In genomic region chr15:97784092-97784559, GRCm38 (mm10) we compare ENCODE assay signal across 8 mouse cellular contexts. TPM values are rescaled to one million over a fixed set of nuclear protein-coding genes. Genes with fewer than 3 reads are reported as not detected.
DNase-seq lines count a peak whose midpoint lies in the region; ATAC-seq lines count a peak whose summit lies in the region.

No protein-coding gene starts in this region.

- DNase-seq in ZHBTc4 (ENCODE audit: low read depth, low spot score), result peak; percentile 94
- DNase-seq in cerebellum, postnatal 4 days (ENCODE audit: low spot score in 2 of 2), result peak; percentile 90 to 94
- DNase-seq in gastrocnemius, postnatal 10 days, result peak; percentile 93
- DNase-seq in left cerebral cortex, postnatal 10 days (ENCODE audit: extremely low spot score in 1 of 2, low spot score in 2 of 2), result peak; percentile 73 to 95
- peak; percentile 89 to 92 for DNase-seq in right cerebral cortex, postnatal 10 days (ENCODE audit: low spot score in 2 of 2)
- peak; percentile 90 for DNase-seq in urinary bladder, postnatal 25 days (ENCODE audit: low spot score)

- ATAC-seq in inflammation-experienced regulatory T-cells, adult 6 months, result peak; percentile 81
- peak; percentile 58 for ATAC-seq in megakaryocyte progenitor cell, adult 5-6 weeks (replicated peaks; ENCODE audit: poor library complexity)

- intact Hi-C loops in left cerebral cortex, postnatal 10 days (cut with DNase I), result loop anchor here (5.0 kb wide), 1 partner anchor 168 kb away; no protein-coding TSS in a partner anchor

RNA-seq across cellular contexts. Expression of gene Slc48a1, which starts 5.8 kb away (rescaled TPM):
- 10 to 100 TPM; 34.5 to 42.6 TPM for total RNA-seq in gastrocnemius, postnatal 10 days (2021)
- 10 to 100 TPM; 30.1 to 34.1 (median 30.8) TPM for polyA plus RNA-seq in inflammation-experienced regulatory T-cells, adult 6 months (2017; shearing (Covaris generic))
- 100 to 1,000 TPM; 122 to 127 TPM for total RNA-seq in left cerebral cortex, postnatal 10 days (2021)
- 83.0 and 94.4 TPM in 2 replicates for total RNA-seq in megakaryocyte progenitor cell, adult 5-6 weeks (2015)
- total RNA-seq in megakaryocyte progenitor cell, adult 5-6 weeks (2017), result 62.7 and 70.0 TPM in 2 replicates

RNA-seq across cellular contexts. Expression of gene Rapgef3, which starts 16.4 kb away (rescaled TPM):
- 1 to 10 TPM; 7.4 to 8.5 TPM for total RNA-seq in gastrocnemius, postnatal 10 days (2021)
- polyA plus RNA-seq in inflammation-experienced regulatory T-cells, adult 6 months (2017; shearing (Covaris generic)), result not detected
- 10 to 100 TPM; 22.6 to 24.5 TPM for total RNA-seq in left cerebral cortex, postnatal 10 days (2021)
- total RNA-seq in megakaryocyte progenitor cell, adult 5-6 weeks (2015), result 4.0 and 4.5 TPM in 2 replicates
- total RNA-seq in megakaryocyte progenitor cell, adult 5-6 weeks (2017), result 11.7 and 12.0 TPM in 2 replicates

RNA-seq across cellular contexts. Expression of gene Endou, which starts 53.0 kb away (rescaled TPM):
- total RNA-seq in gastrocnemius, postnatal 10 days (2021), result under 1 TPM; 0.56 to 0.82 TPM
- polyA plus RNA-seq in inflammation-experienced regulatory T-cells, adult 6 months (2017; shearing (Covaris generic)), result not detected
- under 1 TPM; 0.20 to 0.54 TPM for total RNA-seq in left cerebral cortex, postnatal 10 days (2021)
- 0.46 and 0.86 TPM in 2 replicates for total RNA-seq in megakaryocyte progenitor cell, adult 5-6 weeks (2015)
- 1.7 and 2.3 TPM in 2 replicates for total RNA-seq in megakaryocyte progenitor cell, adult 5-6 weeks (2017)

Comparison
In these comparisons a context has a peak if more than half of its experiments do, and no peak if none do; other contexts are left out.
1. Peak in every context shown above with its lines: DNase-seq and ATAC-seq.